Mouse (Mus musculus) hindbrain, postnatal 0 days (tissue): ENCODE results near the gene Rpia. TPM values are rescaled to one million over a fixed set of nuclear protein-coding genes. Genes with fewer than 3 reads are reported as not detected.
"Not testable (repeated sequence)": the region's sequence is repeated elsewhere in the genome, so short reads cannot be mapped to it uniquely, and the experiment has no call there.

Experiments used
- ATAC-seq: fragments of 200-750 bp; cut with Nextera tagmentation; 2 replicates; pipeline ENCODE4 v1.8.0; 2017; ENCODE audit warnings: mild to moderate bottlenecking, moderate TSS enrichment, moderate library complexity
- DNase-seq: peaks from one replicate; pipeline ENCODE4 v3.0.0-alpha.2; 2015; ENCODE audit warnings: low spot score
- H3K27ac ChIP-seq: fragments of 300-500 bp; sonication (generic); 2 replicates; pipeline ENCODE4 v1.5.1; 2014; ENCODE audit warnings: mild to moderate bottlenecking
- H3K27me3 ChIP-seq: fragments of 300-500 bp; sonication (generic); 2 replicates; pipeline ENCODE4 v1.6.1; 2014; ENCODE audit warnings: low read length, mixed read lengths; ENCODE audit not compliant: insufficient read depth
- H3K36me3 ChIP-seq: fragments of 300-500 bp; sonication (generic); 2 replicates; pipeline ENCODE4 v1.6.1; 2014; ENCODE audit warnings: low read length, mixed read lengths; ENCODE audit not compliant: insufficient read depth
- H3K4me1 ChIP-seq: fragments of 300-500 bp; sonication (generic); 2 replicates; pipeline ENCODE4 v1.6.1; 2014; ENCODE audit warnings: antibody characterized with exemption, low read length, mixed read lengths; ENCODE audit not compliant: insufficient read depth
- H3K4me2 ChIP-seq: fragments of 300-500 bp; sonication (generic); 2 replicates; pipeline ENCODE4 v1.6.1; 2014; ENCODE audit warnings: low read depth, mild to moderate bottlenecking, low read length, moderate library complexity, mixed read lengths
- H3K4me3 ChIP-seq: fragments of 300-500 bp; sonication (generic); 2 replicates; pipeline ENCODE4 v1.5.1; 2014; ENCODE audit warnings: low read length
- H3K9ac ChIP-seq: fragments of 300-500 bp; sonication (generic); replicated peaks from 2 replicates; pipeline ENCODE4 v1.6.1; 2014; ENCODE audit warnings: mild to moderate bottlenecking, low read length, moderate library complexity, mixed read lengths
- H3K9me3 ChIP-seq: fragments of 300-500 bp; sonication (generic); 2 replicates; pipeline ENCODE4 v1.6.1; 2016; ENCODE audit warnings: low read length, mixed read lengths
- CTCF ChIP-seq: IDR thresholded peaks from 2 replicates; pipeline ENCODE4 v1.5.1; 2016; ENCODE audit warnings: antibody characterized with exemption, control low read depth, low read depth
- WGBS: fragments of 180-500 bp; shearing (Covaris S2); extraction: QIAGEN DNeasy Blood & Tissue Kit; methylation state at CpG from one replicate; pipeline ENCODE4 v1.1.7; 2014; 5-methylcytosine and 5-hydroxymethylcytosine counted together
- polyA plus RNA-seq: library from polyadenylated mRNA; unstranded; fragments of >200 nt; fragmentation: Nextera tagmentation; extraction: Ambion mirVana; gene quantifications from 2 replicates; pipeline ENCODE4 v1.2.1, GENCODE M21; 2015
- total RNA-seq: library from RNA; depleted of rRNA; stranded (reverse); fragments of >200 nt; gene quantifications from 2 replicates; pipeline ENCODE4 v1.2.3, GENCODE M21; 2014

The Rpia gene
- total and polyA plus RNA-seq, 2 experiments from 2014 or later, result 1.7 to 9.0 TPM

GRCm38 (mm10) chr6:70824987-70825337 is 32.9 kb upstream of the Rpia start:
- DNase-seq (no peak), ATAC-seq (0 out of 2 replicates have a peak, but pooled peaks have one; percentile 18)
- 49% methylated on average over 4 of the region's 4 CpGs for WGBS
- Histone ChIP-seq H3K9ac (peak overlapping the region; percentile 33; the same call in 1 of the 2 replicates), H3K27ac (no peak overlapping the region), H3K9me3 (no peaks in the 10 kb centered on the region), H3K4me2 (peak overlapping the region; percentile 85), H3K27me3 (no peaks in the 10 kb centered on the region), H3K4me3 (peak overlapping the region; percentile 34), H3K36me3 (no peaks in the 10 kb centered on the region), H3K4me1 (no peaks in the 10 kb centered on the region)
- TF ChIP-seq CTCF, result no peak

GRCm38 (mm10) chr6:70824085-70824986 is 32.3 kb upstream of the Rpia start:
- no peak for TF ChIP-seq CTCF
- H3K4me3 ChIP-seq, result peak overlapping the region; percentile 34
- WGBS, result 6% methylated on average over 23 of the region's 23 CpGs
- DNase-seq, result peak; percentile 75
- no peak overlapping the region; the same call in 1 of the 2 replicates for H3K27ac ChIP-seq
- H3K4me2 ChIP-seq, result peak overlapping the region; percentile 85
- no peaks in the 10 kb centered on the region for H3K36me3 ChIP-seq
- peak; percentile 94 for ATAC-seq
- no peaks in the 10 kb centered on the region for H3K4me1 ChIP-seq
- no peaks in the 10 kb centered on the region for H3K27me3 ChIP-seq
- H3K9me3 ChIP-seq, result no peaks in the 10 kb centered on the region
- peak overlapping the region; percentile 33 for H3K9ac ChIP-seq

GRCm38 (mm10) chr6:70823277-70823676 is 31.2 kb upstream of the Rpia start:
- not testable (repeated sequence) for H3K27me3 ChIP-seq, H3K9ac ChIP-seq, DNase-seq, H3K27ac ChIP-seq, H3K4me1 ChIP-seq, H3K4me2 ChIP-seq, H3K9me3 ChIP-seq, H3K4me3 ChIP-seq, H3K36me3 ChIP-seq, ATAC-seq
- WGBS, result 78% methylated on average over 4 of the region's 4 CpGs

- WGBS, result 66% methylated on average over 5 of the region's 5 CpGs
- Histone ChIP-seq H3K27me3 (no peaks in the 10 kb centered on the region), H3K9ac (no peak overlapping the region), H3K4me3 (no peak overlapping the region), H3K27ac (no peak overlapping the region), H3K9me3 (no peaks in the 10 kb centered on the region), H3K4me1 (no peaks in the 10 kb centered on the region), H3K4me2 (no peak overlapping the region), H3K36me3 (no peaks in the 10 kb centered on the region)
- no peak for ATAC-seq
- no peak for DNase-seq
- no peak for TF ChIP-seq CTCF
Observed at GRCm38 (mm10) chr6:70822386-70822910, 30.4 kb upstream of the Rpia start.

GRCm38 (mm10) chr6:70821566-70821965 is 29.5 kb upstream of the Rpia start:
- 66% methylated on average over 2 of the region's 2 CpGs for WGBS
- no peak overlapping the region for H3K4me2 ChIP-seq
- ATAC-seq (no peak), DNase-seq (no peak)
- H3K27ac ChIP-seq, result no peak overlapping the region
- H3K36me3 ChIP-seq, result no peaks in the 10 kb centered on the region
- H3K4me1 ChIP-seq, result no peaks in the 10 kb centered on the region
- no peak for TF ChIP-seq CTCF
- no peak overlapping the region for H3K4me3 ChIP-seq
- no peak overlapping the region for H3K9ac ChIP-seq
- H3K9me3 ChIP-seq, result no peaks in the 10 kb centered on the region
- no peaks in the 10 kb centered on the region for H3K27me3 ChIP-seq

- Histone ChIP-seq H3K9ac (no peak overlapping the region), H3K27me3 (no peaks in the 10 kb centered on the region)
- 87% methylated on average over 8 of the region's 8 CpGs for WGBS
Observed at GRCm38 (mm10) chr6:70815471-70815870, 23.4 kb upstream of the Rpia start.

GRCm38 (mm10) chr6:70814629-70814950 is 22.6 kb upstream of the Rpia start:
- no peak overlapping the region for H3K4me3 ChIP-seq
- no peak for ATAC-seq
- no peak for DNase-seq
- no peak overlapping the region for H3K4me2 ChIP-seq
- WGBS, result 91% methylated on average over 4 of the region's 4 CpGs
- H3K27ac ChIP-seq, result no peak overlapping the region
- no peaks in the 10 kb centered on the region for H3K27me3 ChIP-seq
- TF ChIP-seq CTCF, result no peak
- no peaks in the 10 kb centered on the region for H3K4me1 ChIP-seq
- H3K36me3 ChIP-seq, result no peaks in the 10 kb centered on the region
- H3K9me3 ChIP-seq, result no peaks in the 10 kb centered on the region
- H3K9ac ChIP-seq, result no peak overlapping the region

More at GRCm38 (mm10) chr6:70815471-70815870, 23.4 kb upstream of the Rpia start:
- Histone ChIP-seq H3K27ac (no peak overlapping the region), H3K36me3 (no peaks in the 10 kb centered on the region), H3K4me1 (no peaks in the 10 kb centered on the region), H3K4me3 (no peak overlapping the region), H3K9me3 (no peaks in the 10 kb centered on the region), H3K4me2 (no peak overlapping the region)
- no peak for TF ChIP-seq CTCF
- ATAC-seq, result no peak
- DNase-seq, result no peak
